Mouse (Mus musculus) G1E (cell line): ENCODE results near the gene Ccp110.

Source experiments
- CTCF ChIP-seq: IDR thresholded peaks from 2 replicates; pipeline ENCODE4 v1.5.1; 2012; ENCODE audit warnings: low read depth, low read length, inconsistent platforms, mixed read lengths
- GATA1 ChIP-seq: IDR thresholded peaks from 2 replicates; pipeline ENCODE4 v1.6.1; 2012; ENCODE audit warnings: borderline replicate concordance, low read length, inconsistent platforms, mixed read lengths
- TAL1 ChIP-seq: conservative IDR thresholded peaks from 2 replicates; pipeline ENCODE4 v1.6.1; 2012; ENCODE audit warnings: low read depth, low read length, inconsistent platforms, mixed read lengths

- TF ChIP-seq CTCF, result no peak
- no peak for TF ChIP-seq GATA1
- no peak for TF ChIP-seq TAL1
Observed at GRCm38 (mm10) chr7:118691287-118691686, 21.1 kb upstream of the Ccp110 start.
